Mouse (Mus musculus) kidney, postnatal 14 days (tissue): Measurements from ENCODE around the gene Fdps.

ENCODE experiments used
- DNase-seq: peaks from one replicate; pipeline ENCODE4 v3.0.0; 2022; ENCODE audit warnings: mixed read lengths

Gene Fdps

GRCm38 (mm10) chr3:89101812-89102494, at the start of gene Fdps:
Gene Fdps, minus strand, starts transcription at chr3:89101959.
- peak; percentile 99 for DNase-seq

GRCm38 (mm10) chr3:89148567-89148966, 46.8 kb upstream of the Fdps start:
- no peak for DNase-seq

- no peak for DNase-seq
Observed at GRCm38 (mm10) chr3:89147979-89148311, 46.2 kb upstream of the Fdps start.

GRCm38 (mm10) chr3:89147101-89147978, 45.6 kb upstream of the Fdps start:
- DNase-seq = peak; percentile 74

- DNase-seq = no peak
Observed at GRCm38 (mm10) chr3:89145566-89145965, 43.8 kb upstream of the Fdps start.

GRCm38 (mm10) chr3:89144821-89145220, 43.1 kb upstream of the Fdps start:
- peak; percentile 44 for DNase-seq

- peak; percentile 88 for DNase-seq
Observed at GRCm38 (mm10) chr3:89136365-89136764, 34.6 kb upstream of the Fdps start.

- no peak for DNase-seq
Observed at GRCm38 (mm10) chr3:89135958-89136357, 34.2 kb upstream of the Fdps start, which contains the start of gene Pklr. Gene Pklr, plus strand, starts transcription at chr3:89136142.

GRCm38 (mm10) chr3:89133752-89134151, 32.0 kb upstream of the Fdps start:
- no peak for DNase-seq

- DNase-seq = no peak
Observed at GRCm38 (mm10) chr3:89133063-89133450, 31.3 kb upstream of the Fdps start.

GRCm38 (mm10) chr3:89132285-89133062, 30.7 kb upstream of the Fdps start:
- DNase-seq = peak; percentile 17

GRCm38 (mm10) chr3:89131816-89132215, 30.1 kb upstream of the Fdps start:
- DNase-seq = no peak

GRCm38 (mm10) chr3:89129908-89130307, 28.1 kb upstream of the Fdps start:
- no peak for DNase-seq

GRCm38 (mm10) chr3:89125981-89126380, 24.2 kb upstream of the Fdps start:
- no peak for DNase-seq

GRCm38 (mm10) chr3:89124241-89124640, 22.5 kb upstream of the Fdps start:
- peak; percentile 43 for DNase-seq

GRCm38 (mm10) chr3:89123313-89123712, 21.6 kb upstream of the Fdps start:
- no peak for DNase-seq

GRCm38 (mm10) chr3:89115522-89115921, 13.8 kb upstream of the Fdps start:
- peak; percentile 60 for DNase-seq

- DNase-seq = no peak
Observed at GRCm38 (mm10) chr3:89113058-89113457, 11.3 kb upstream of the Fdps start.

GRCm38 (mm10) chr3:89108146-89108545, 6.4 kb upstream of the Fdps start:
- DNase-seq = no peak

- DNase-seq = no peak
Observed at GRCm38 (mm10) chr3:89107545-89107944, 5.8 kb upstream of the Fdps start.

- no peak for DNase-seq
Observed at GRCm38 (mm10) chr3:89106881-89107280, 5.1 kb upstream of the Fdps start.

GRCm38 (mm10) chr3:89103291-89103595, 1.5 kb upstream of the Fdps start:
- no peak for DNase-seq

GRCm38 (mm10) chr3:89102495-89103290, 934 bp upstream of the Fdps start:
- no peak for DNase-seq
